Mouse (Mus musculus): ENCODE data around the gene Ext2. TPM values are rescaled to one million over a fixed set of nuclear protein-coding genes. Genes with fewer than 3 reads are reported as not detected.

Gene Ext2
- polyA plus RNA-seq, 1 experiment from 2014 or later, result 75.1 TPM

- 78% methylated on average over 4 of the region's 4 CpGs for WGBS
- no peak overlapping the region for H3K9ac ChIP-seq
Observed at GRCm38 (mm10) chr2:93770895-93771294, 51.5 kb downstream of the Ext2 start.

GRCm38 (mm10) chr2:93769875-93770274 lies 52.5 kb downstream of the Ext2 start:
- Histone ChIP-seq H3K4me3 (no peak overlapping the region), H3K36me3 (peaks cover 6% of the 10 kb centered on the region; the same call in 1 of the 2 replicates), H3K27me3 (no peaks in the 10 kb centered on the region), H3K4me1 (replicated peaks) (peaks cover 4% of the 10 kb centered on the region), H3K27ac (replicated peaks) (no peak overlapping the region), H3K9me3 (no peaks in the 10 kb centered on the region), H3K4me2 (no peak overlapping the region), H3K9ac (no peak overlapping the region)
- 89% methylated on average over 6 of the region's 6 CpGs for WGBS
- ATAC-seq (ENCODE audit: low FRiP score, low read depth), result no peak

More at GRCm38 (mm10) chr2:93770895-93771294, 51.5 kb downstream of the Ext2 start:
- Histone ChIP-seq H3K4me1 (replicated peaks) (peaks cover 7% of the 10 kb centered on the region), H3K4me2 (no peak overlapping the region), H3K4me3 (no peak overlapping the region), H3K27ac (replicated peaks) (no peak overlapping the region), H3K36me3 (peaks cover 6% of the 10 kb centered on the region; the same call in 1 of the 2 replicates), H3K27me3 (no peaks in the 10 kb centered on the region), H3K9me3 (no peaks in the 10 kb centered on the region)
- ATAC-seq (ENCODE audit: low FRiP score, low read depth), result no peak

DNA sequence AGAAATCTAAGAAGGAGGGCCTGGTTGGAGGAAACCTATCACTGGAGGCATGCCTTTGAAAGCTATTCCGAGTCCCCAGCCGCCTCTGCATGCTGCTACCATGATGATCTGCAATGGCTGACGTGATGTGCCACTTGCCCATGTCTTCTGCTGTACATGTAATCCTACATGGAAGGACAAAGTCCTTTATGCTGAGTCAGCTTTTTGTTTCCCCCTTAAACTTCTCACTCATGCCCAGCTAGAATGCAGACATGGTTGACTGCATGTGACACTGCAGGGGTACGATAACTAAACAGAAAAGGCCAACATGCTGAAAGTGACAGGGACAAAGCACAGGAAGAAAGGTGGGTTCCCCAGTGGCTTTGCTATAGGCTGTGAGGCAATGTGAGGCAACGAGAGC lies 56.6 kb downstream of the Ext2 start:
- Histone ChIP-seq H3K4me1 (replicated peaks) (no peaks in the 10 kb centered on the region), H3K36me3 (peaks cover 22% of the 10 kb centered on the region), H3K27ac (replicated peaks) (no peak overlapping the region), H3K4me2 (no peak overlapping the region), H3K9me3 (no peaks in the 10 kb centered on the region), H3K27me3 (no peaks in the 10 kb centered on the region), H3K4me3 (no peak overlapping the region), H3K9ac (no peak overlapping the region)
- WGBS, result 86% methylated on average over 5 of the region's 5 CpGs
- no peak for ATAC-seq (ENCODE audit: low FRiP score, low read depth)

- H3K27ac ChIP-seq (replicated peaks), result no peak overlapping the region
- no peaks in the 10 kb centered on the region for H3K27me3 ChIP-seq
- WGBS, result 96% methylated on average over 3 of the region's 3 CpGs
- no peak overlapping the region for H3K4me3 ChIP-seq
- H3K9me3 ChIP-seq, result no peaks in the 10 kb centered on the region
- peaks cover 26% of the 10 kb centered on the region for H3K36me3 ChIP-seq
- H3K4me2 ChIP-seq, result no peak overlapping the region
- H3K9ac ChIP-seq, result no peak overlapping the region
- ATAC-seq (ENCODE audit: low FRiP score, low read depth), result no peak
- 0 out of 2 replicates have a peak, but pooled peaks cover 2% of the 10 kb centered on the region for H3K4me1 ChIP-seq (replicated peaks)
Observed at GRCm38 (mm10) chr2:93764211-93764610, 58.2 kb downstream of the Ext2 start.

- peaks cover 21% of the 10 kb centered on the region for H3K36me3 ChIP-seq
- 0 out of 2 replicates have a peak, but pooled peaks cover 3% of the 10 kb centered on the region for H3K4me1 ChIP-seq (replicated peaks)
- H3K27ac ChIP-seq (replicated peaks), result no peak overlapping the region
- no peak overlapping the region for H3K9ac ChIP-seq
- H3K9me3 ChIP-seq, result no peaks in the 10 kb centered on the region
- no peak for ATAC-seq (ENCODE audit: low FRiP score, low read depth)
- H3K27me3 ChIP-seq, result no peaks in the 10 kb centered on the region
- H3K4me2 ChIP-seq, result no peak overlapping the region
- 49% methylated on average over 3 of the region's 3 CpGs for WGBS
- no peak overlapping the region for H3K4me3 ChIP-seq
Observed at GRCm38 (mm10) chr2:93760389-93760788, 62.0 kb downstream of the Ext2 start.

DNA sequence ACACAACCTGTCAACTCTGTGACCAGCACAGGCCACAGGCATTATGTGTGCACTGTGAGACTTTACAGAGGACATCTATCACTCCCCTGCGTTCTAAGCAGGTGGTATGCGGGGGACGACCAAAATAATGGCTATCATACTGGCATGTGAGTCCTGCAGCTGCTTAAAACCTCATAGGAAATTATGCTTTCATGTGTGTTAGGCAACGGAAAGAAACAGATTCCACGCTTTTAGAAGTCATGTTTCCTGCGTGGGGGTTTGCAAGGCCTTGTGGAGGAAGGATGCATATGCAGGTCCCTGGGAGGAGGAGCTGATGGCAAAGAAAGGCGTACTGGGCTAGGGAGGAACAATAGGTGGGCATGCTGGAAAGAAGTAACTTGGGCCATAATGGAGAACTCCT lies 63.2 kb downstream of the Ext2 start:
- ATAC-seq (ENCODE audit: low FRiP score, low read depth), result no peak
- WGBS, result 43% methylated on average over 7 of the region's 7 CpGs
- Histone ChIP-seq H3K36me3 (peaks cover 21% of the 10 kb centered on the region), H3K4me3 (no peak overlapping the region), H3K4me2 (no peak overlapping the region), H3K9me3 (no peaks in the 10 kb centered on the region), H3K4me1 (replicated peaks) (0 out of 2 replicates have a peak, but pooled peaks cover 3% of the 10 kb centered on the region), H3K27me3 (no peaks in the 10 kb centered on the region), H3K9ac (no peak overlapping the region), H3K27ac (replicated peaks) (no peak overlapping the region)

DNA sequence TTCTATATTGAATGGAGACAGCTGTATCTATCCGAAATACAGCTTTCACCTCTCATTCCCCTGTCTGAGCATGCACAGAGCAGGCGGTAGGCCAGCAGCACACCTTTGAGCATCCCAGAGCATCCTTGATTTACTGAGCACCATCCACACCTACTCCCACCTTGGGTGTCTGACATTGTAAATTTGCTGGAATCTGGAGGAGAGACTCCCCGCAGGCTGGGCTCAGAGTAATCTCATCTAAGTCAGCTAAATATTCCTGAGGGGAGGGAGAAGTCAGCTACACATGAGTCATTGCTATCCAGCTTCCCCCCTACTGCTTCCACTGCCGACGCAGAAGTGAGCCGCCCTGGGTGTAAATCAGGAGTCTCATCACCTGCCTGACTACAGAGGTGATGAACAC lies 64.1 kb downstream of the Ext2 start:
- Histone ChIP-seq H3K9me3 (no peaks in the 10 kb centered on the region), H3K4me3 (no peak overlapping the region), H3K4me1 (replicated peaks) (0 out of 2 replicates have a peak, but pooled peaks cover 3% of the 10 kb centered on the region), H3K9ac (no peak overlapping the region), H3K4me2 (no peak overlapping the region), H3K27ac (replicated peaks) (0 out of 2 replicates have a peak overlapping the region, but pooled peaks have one; percentile 25), H3K36me3 (peaks cover 21% of the 10 kb centered on the region), H3K27me3 (no peaks in the 10 kb centered on the region)
- WGBS, result 66% methylated on average over 6 of the region's 6 CpGs
- ATAC-seq (ENCODE audit: low FRiP score, low read depth), result no peak

DNA sequence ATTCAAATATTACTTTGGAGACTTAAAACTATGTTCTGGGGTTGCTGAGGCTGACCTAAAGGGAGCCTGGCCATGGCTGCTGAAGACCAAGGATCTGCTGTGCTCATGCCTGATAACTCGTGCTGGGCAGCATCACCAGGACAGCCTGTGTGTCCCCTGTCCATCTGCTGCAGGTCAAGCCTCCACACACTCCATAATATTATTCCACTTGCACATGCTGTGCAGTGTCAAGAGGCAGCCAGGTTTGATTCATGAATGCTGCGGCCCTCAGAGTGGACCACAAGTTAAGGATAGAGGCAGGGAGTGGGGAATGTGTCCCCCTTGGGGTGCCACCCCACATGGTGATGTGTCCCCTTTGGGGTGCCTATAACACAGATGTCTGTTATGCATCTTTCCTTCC lies 68.0 kb downstream of the Ext2 start:
- Histone ChIP-seq H3K27ac (replicated peaks) (no peak overlapping the region), H3K4me3 (no peak overlapping the region), H3K9ac (no peak overlapping the region), H3K9me3 (no peaks in the 10 kb centered on the region), H3K4me1 (replicated peaks) (0 out of 2 replicates have a peak, but pooled peaks cover 2% of the 10 kb centered on the region), H3K36me3 (no peaks in the 10 kb centered on the region), H3K27me3 (no peaks in the 10 kb centered on the region), H3K4me2 (no peak overlapping the region)
- no peak for ATAC-seq (ENCODE audit: low FRiP score, low read depth)
- 70% methylated on average over 2 of the region's 2 CpGs for WGBS

- Histone ChIP-seq H3K36me3 (no peaks in the 10 kb centered on the region), H3K27me3 (no peaks in the 10 kb centered on the region), H3K9me3 (no peaks in the 10 kb centered on the region), H3K27ac (replicated peaks) (no peak overlapping the region), H3K4me1 (replicated peaks) (no peaks in the 10 kb centered on the region), H3K4me2 (no peak overlapping the region), H3K9ac (no peak overlapping the region), H3K4me3 (no peak overlapping the region)
- 72% methylated on average over 6 of the region's 6 CpGs for WGBS
- no peak for ATAC-seq (ENCODE audit: low FRiP score, low read depth)
Observed at GRCm38 (mm10) chr2:93753147-93753758, 69.1 kb downstream of the Ext2 start.

DNA sequence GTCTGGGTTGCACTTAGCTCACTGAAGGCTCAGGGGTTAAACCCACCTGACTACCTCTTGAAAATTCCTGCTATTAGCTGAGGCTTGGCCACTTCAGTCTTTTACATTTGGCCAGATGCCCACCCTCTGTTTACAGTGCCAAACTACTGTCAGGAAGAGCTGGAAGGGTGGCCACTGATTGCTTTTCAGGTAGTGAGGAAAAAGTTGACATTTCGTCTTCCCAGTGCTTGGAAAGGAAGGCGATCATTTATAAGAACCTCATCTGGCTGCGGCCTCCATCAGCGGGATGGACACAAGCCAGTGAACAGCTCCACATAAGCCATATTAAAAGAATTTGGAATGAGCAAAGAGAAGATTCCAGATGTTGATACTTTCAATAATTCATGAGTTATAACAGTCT lies 72.7 kb downstream of the Ext2 start:
- H3K9ac ChIP-seq, result no peak overlapping the region
- no peaks in the 10 kb centered on the region for H3K27me3 ChIP-seq
- H3K4me3 ChIP-seq, result no peak overlapping the region
- no peak for ATAC-seq (ENCODE audit: low FRiP score, low read depth)
- 75% methylated on average over 4 of the region's 4 CpGs for WGBS
- H3K36me3 ChIP-seq, result no peaks in the 10 kb centered on the region
- H3K4me1 ChIP-seq (replicated peaks), result peaks cover 10% of the 10 kb centered on the region
- no peak overlapping the region for H3K27ac ChIP-seq (replicated peaks)
- H3K9me3 ChIP-seq, result no peaks in the 10 kb centered on the region
- no peak overlapping the region for H3K4me2 ChIP-seq

GRCm38 (mm10) chr2:93747538-93748126 lies 74.7 kb downstream of the Ext2 start:
- Histone ChIP-seq H3K9ac (no peak overlapping the region), H3K36me3 (no peaks in the 10 kb centered on the region), H3K4me3 (no peak overlapping the region), H3K9me3 (no peaks in the 10 kb centered on the region), H3K4me1 (replicated peaks) (peaks cover 30% of the 10 kb centered on the region), H3K27me3 (no peaks in the 10 kb centered on the region), H3K4me2 (no peak overlapping the region), H3K27ac (replicated peaks) (no peak overlapping the region)
- WGBS, result 92% methylated on average over 5 of the region's 5 CpGs
- no peak for ATAC-seq (ENCODE audit: low FRiP score, low read depth)

DNA sequence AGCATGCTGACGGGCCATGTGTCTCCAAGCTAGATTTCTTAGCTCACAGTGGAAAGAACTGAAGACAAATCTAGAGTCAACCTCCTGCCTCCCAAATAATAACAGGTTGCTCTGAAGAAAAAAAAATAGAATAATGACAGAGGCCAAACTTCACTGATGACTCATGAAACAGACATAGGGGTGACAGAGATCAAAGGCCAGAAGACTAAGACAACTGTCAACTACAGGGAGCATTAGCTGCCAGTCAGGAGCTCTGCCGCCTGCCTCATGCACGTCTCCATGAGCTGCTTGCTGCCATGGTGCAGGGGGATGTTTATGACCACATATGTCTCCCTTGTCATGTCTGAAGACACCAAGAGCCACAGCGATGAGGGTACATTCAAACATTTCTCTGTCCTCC lies 75.7 kb downstream of the Ext2 start:
- Histone ChIP-seq H3K4me1 (replicated peaks) (peaks cover 32% of the 10 kb centered on the region), H3K36me3 (no peaks in the 10 kb centered on the region), H3K9me3 (no peaks in the 10 kb centered on the region), H3K4me3 (no peak overlapping the region), H3K9ac (no peak overlapping the region), H3K4me2 (no peak overlapping the region), H3K27me3 (no peaks in the 10 kb centered on the region), H3K27ac (replicated peaks) (no peak overlapping the region)
- WGBS, result 84% methylated on average over 4 of the region's 4 CpGs
- ATAC-seq (ENCODE audit: low FRiP score, low read depth), result no peak

Measured in hindbrain, embryonic 15.5 days (tissue).